In genomic region chr6:114656826-114657600, GRCm38 (mm10) we compare ENCODE assay signal across 19 mouse cellular contexts. TPM values are rescaled to one million over a fixed set of nuclear protein-coding genes. Genes with fewer than 3 reads are reported as not detected.
DNase-seq lines count a peak whose midpoint lies in the region; ATAC-seq and TF ChIP-seq lines count a peak whose summit lies in the region.
"Had no signal": no experiment of that assay in that cellular context is flagged by ENCODE, and none has a peak within 500 bp of the region (broad histone marks: within the 10 kb centered on the region; RNA-seq: fewer than 3 reads in every experiment).

No protein-coding gene starts in this region.

- H3K4me1 ChIP-seq in heart, embryonic 10.5 days = 0 out of 2 replicates have a peak, but pooled peaks cover 15% of the 10 kb centered on the region
- H3K4me1 ChIP-seq in hindbrain, embryonic 13.5 days (replicated peaks) = peaks cover 4% of the 10 kb centered on the region
- H3K4me1 ChIP-seq in hindbrain, postnatal 0 days (ENCODE audit: insufficient read depth, low read length) = no peaks in the 10 kb centered on the region

- no peaks in the 10 kb centered on the region for H3K9me3 ChIP-seq in heart, embryonic 10.5 days
- H3K9me3 ChIP-seq in hindbrain, embryonic 13.5 days = no peaks in the 10 kb centered on the region
- H3K9me3 ChIP-seq in hindbrain, postnatal 0 days (ENCODE audit: low read length) = no peaks in the 10 kb centered on the region
- H3K9me3 ChIP-seq: embryonic facial prominence, embryonic 10.5 days; forebrain, embryonic 13.5 days; heart, embryonic 13.5 days had no signal

- H3K27me3 ChIP-seq in heart, embryonic 10.5 days (ENCODE audit: insufficient read depth, poor library complexity, severe bottlenecking) = no peaks in the 10 kb centered on the region
- 0 out of 2 replicates have a peak, but pooled peaks cover 9% of the 10 kb centered on the region for H3K27me3 ChIP-seq in hindbrain, embryonic 13.5 days
- H3K27me3 ChIP-seq in hindbrain, postnatal 0 days (ENCODE audit: insufficient read depth, low read length) = no peaks in the 10 kb centered on the region
- H3K27me3 ChIP-seq: forebrain, embryonic 13.5 days; heart, embryonic 13.5 days had no signal

- no peaks in the 10 kb centered on the region for H3K36me3 ChIP-seq in heart, embryonic 10.5 days
- no peaks in the 10 kb centered on the region for H3K36me3 ChIP-seq in hindbrain, embryonic 13.5 days
- no peaks in the 10 kb centered on the region for H3K36me3 ChIP-seq in hindbrain, postnatal 0 days (ENCODE audit: insufficient read depth, low read length)
- H3K36me3 ChIP-seq: embryonic facial prominence, embryonic 10.5 days; heart, embryonic 13.5 days had no signal

- TF ChIP-seq CTCF in hindbrain, postnatal 0 days (IDR thresholded peaks at IDR 0.05; ENCODE audit: low read depth) = no peak

- no peak overlapping the region for H3K4me2 ChIP-seq in hindbrain, embryonic 13.5 days
- no peak overlapping the region for H3K4me2 ChIP-seq in hindbrain, postnatal 0 days (ENCODE audit: low read depth, low read length)
- H3K4me2 ChIP-seq: forebrain, embryonic 13.5 days; heart, embryonic 13.5 days had no signal

- H3K4me3 ChIP-seq in heart, embryonic 10.5 days = no peak overlapping the region
- H3K4me3 ChIP-seq in hindbrain, embryonic 13.5 days = no peak overlapping the region
- H3K4me3 ChIP-seq in hindbrain, postnatal 0 days (ENCODE audit: low read length) = no peak overlapping the region
- H3K4me3 ChIP-seq: embryonic facial prominence, embryonic 10.5 days; forebrain, embryonic 13.5 days; heart, embryonic 13.5 days had no signal

- H3K27ac ChIP-seq in heart, embryonic 10.5 days = no peak overlapping the region
- H3K27ac ChIP-seq in hindbrain, embryonic 13.5 days = no peak overlapping the region
- H3K27ac ChIP-seq in hindbrain, postnatal 0 days = no peak overlapping the region
- H3K27ac ChIP-seq: embryonic facial prominence, embryonic 10.5 days; forebrain, embryonic 13.5 days; heart, embryonic 13.5 days had no signal

- DNase-seq in heart, adult 11 months = peak; percentile 85
- no peak for DNase-seq in heart, embryonic 10.5 days (ENCODE audit: low spot score)
- DNase-seq in thymus, postnatal 4 days = peak; percentile 17
- DNase-seq in thymus, postnatal 10 days (ENCODE audit: low spot score in 2 of 2) = no peak
- DNase-seq in hindbrain, postnatal 0 days (ENCODE audit: low spot score) = no peak
- DNase-seq: adrenal gland, postnatal 10 days; B cell, adult 2 months; cerebellum, adult 11 months; cerebellum, adult 9-11 months; cerebellum, postnatal 36 days; forebrain, postnatal 0 days; gastrocnemius, postnatal 14 days; heart, postnatal 36 days had no signal

- H3K9ac ChIP-seq in hindbrain, embryonic 13.5 days = no peak overlapping the region
- H3K9ac ChIP-seq in hindbrain, postnatal 0 days (replicated peaks; ENCODE audit: low read length) = no peak overlapping the region
- H3K9ac ChIP-seq: forebrain, embryonic 13.5 days; forebrain, postnatal 0 days; heart, embryonic 13.5 days had no signal

- WGBS in heart, embryonic 10.5 days = 87% methylated on average over 7 of the region's 7 CpGs
- 88% methylated on average over 7 of the region's 7 CpGs for WGBS in hindbrain, embryonic 13.5 days
- WGBS in hindbrain, postnatal 0 days = 91% methylated on average over 7 of the region's 7 CpGs

- peak; percentile 90 for ATAC-seq in inflammation-experienced regulatory T-cells, adult 6 months
- no peak for ATAC-seq in hindbrain, embryonic 13.5 days (ENCODE audit: low FRiP score)
- ATAC-seq in hindbrain, postnatal 0 days = no peak
- ATAC-seq: forebrain, embryonic 13.5 days; forebrain, postnatal 0 days; hindbrain, embryonic 16.5 days had no signal

RNA-seq across cellular contexts. Expression of gene Atg7, which starts 14.1 kb away (rescaled TPM):
- polyA plus RNA-seq in heart, embryonic 10.5 days (2016; fragmentation: Nextera tagmentation; extraction: Ambion mirVana) = 18.7 and 19.8 TPM in 2 replicates
- 10 to 100 TPM; 29.7 to 39.8 (median 30.4) TPM for polyA plus RNA-seq in inflammation-experienced regulatory T-cells, adult 6 months (2017; shearing (Covaris generic))
- polyA plus RNA-seq in hindbrain, embryonic 13.5 days (2015; fragmentation: Nextera tagmentation; extraction: Ambion mirVana) = 18.2 and 20.2 TPM in 2 replicates
- total RNA-seq in hindbrain, postnatal 0 days (2014; rRNA removed) = 15.0 and 17.5 TPM in 2 replicates
- 15.9 and 16.6 TPM in 2 replicates for polyA plus RNA-seq in hindbrain, postnatal 0 days (2015; fragmentation: Nextera tagmentation; extraction: Ambion mirVana)

Comparison
In these comparisons a context has a peak if more than half of its experiments do, and no peak if none do; other contexts are left out.
1. DNase-seq: peak in heart, adult 11 months (single experiment) and thymus, postnatal 4 days (single experiment); none in heart, embryonic 10.5 days (single experiment), thymus, postnatal 10 days (0 of 2) and hindbrain, postnatal 0 days (single experiment).